ENCODE assay signal across 17 mouse cellular contexts in genomic region chr13:96717821-96718220, GRCm38 (mm10).
"Had no signal": no experiment of that assay in that cellular context is flagged by ENCODE, and none has a peak within 500 bp of the region (broad histone marks: within the 10 kb centered on the region; RNA-seq: fewer than 3 reads in every experiment).

No protein-coding gene starts in this region.

- DNase-seq: cerebellum, adult 8-10 months; cerebellum, adult 9-10 months; cerebellum, adult 9-11 months; cerebellum, postnatal 10 days; cerebellum, postnatal 14 days; cerebellum, postnatal 25 days; cerebellum, postnatal 36 days; embryo, embryonic 11 days; forebrain, postnatal 0 days; gastrocnemius, adult 2 months; gastrocnemius, postnatal 10 days; gastrocnemius, postnatal 14 days; gastrocnemius, postnatal 25 days; gastrocnemius, postnatal 36 days; heart, adult 11 months; heart, adult 18-20 months; heart, adult 2 months had no signal
